Mouse (Mus musculus): Measurements from ENCODE around the gene Epb41l5. TPM values are rescaled to one million over a fixed set of nuclear protein-coding genes. Genes with fewer than 3 reads are reported as not detected.

Gene Epb41l5
- polyA plus RNA-seq, 1 experiment from 2014 or later: 16.6 TPM

DNA sequence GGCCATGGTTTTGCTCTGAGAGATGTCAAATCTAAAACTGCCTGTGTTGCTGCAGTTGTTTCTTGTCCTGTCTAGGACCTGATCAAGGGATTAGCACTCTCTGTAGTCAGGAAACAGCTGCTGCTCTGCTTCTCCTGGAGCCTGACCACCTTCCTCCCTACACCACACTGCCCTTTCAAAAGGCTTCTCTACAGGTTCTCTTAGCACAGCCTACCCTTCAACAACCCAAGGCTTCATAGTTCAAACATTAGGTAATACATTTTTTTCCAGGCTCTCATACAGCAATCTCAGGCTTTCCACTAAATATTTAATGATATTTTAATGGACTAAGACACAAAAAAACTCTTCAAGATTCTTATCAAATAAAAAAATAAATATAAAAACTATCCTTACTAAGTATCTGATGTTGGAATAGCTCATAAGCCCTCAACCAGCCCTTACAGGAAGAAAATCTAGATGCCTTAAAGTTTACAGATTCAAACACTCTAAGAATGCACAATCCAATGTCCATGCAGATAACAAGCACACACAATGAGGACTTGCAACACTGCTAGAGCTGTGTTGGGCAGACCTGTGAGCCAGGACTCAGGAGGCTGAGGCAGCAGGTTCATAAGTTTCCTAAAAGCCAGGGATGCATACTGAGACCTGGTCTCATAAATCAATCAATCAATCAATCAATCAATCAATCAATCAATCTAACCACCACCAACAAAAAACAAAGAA is 7.5 kb downstream of the Epb41l5 start:
- H3K27ac ChIP-seq (replicated peaks): no peak overlapping the region
- no peaks in the 10 kb centered on the region for H3K9me3 ChIP-seq (replicated peaks)
- H3K4me3 ChIP-seq (replicated peaks): no peak overlapping the region
- H3K4me2 ChIP-seq (replicated peaks): no peak overlapping the region
- H3K36me3 ChIP-seq: no peaks in the 10 kb centered on the region
- no peak for ATAC-seq (ENCODE audit: insufficient number of reproducible peaks, low FRiP score, low TSS enrichment, low read depth)
- H3K4me1 ChIP-seq: no peaks in the 10 kb centered on the region
- no peaks in the 10 kb centered on the region for H3K27me3 ChIP-seq
- no peak overlapping the region for H3K9ac ChIP-seq

GRCm38 (mm10) chr1:119640006-119640405 is 8.8 kb downstream of the Epb41l5 start:
- H3K9ac ChIP-seq: no peak overlapping the region
- WGBS: 71% methylated on average over 2 of the region's 2 CpGs

DNA sequence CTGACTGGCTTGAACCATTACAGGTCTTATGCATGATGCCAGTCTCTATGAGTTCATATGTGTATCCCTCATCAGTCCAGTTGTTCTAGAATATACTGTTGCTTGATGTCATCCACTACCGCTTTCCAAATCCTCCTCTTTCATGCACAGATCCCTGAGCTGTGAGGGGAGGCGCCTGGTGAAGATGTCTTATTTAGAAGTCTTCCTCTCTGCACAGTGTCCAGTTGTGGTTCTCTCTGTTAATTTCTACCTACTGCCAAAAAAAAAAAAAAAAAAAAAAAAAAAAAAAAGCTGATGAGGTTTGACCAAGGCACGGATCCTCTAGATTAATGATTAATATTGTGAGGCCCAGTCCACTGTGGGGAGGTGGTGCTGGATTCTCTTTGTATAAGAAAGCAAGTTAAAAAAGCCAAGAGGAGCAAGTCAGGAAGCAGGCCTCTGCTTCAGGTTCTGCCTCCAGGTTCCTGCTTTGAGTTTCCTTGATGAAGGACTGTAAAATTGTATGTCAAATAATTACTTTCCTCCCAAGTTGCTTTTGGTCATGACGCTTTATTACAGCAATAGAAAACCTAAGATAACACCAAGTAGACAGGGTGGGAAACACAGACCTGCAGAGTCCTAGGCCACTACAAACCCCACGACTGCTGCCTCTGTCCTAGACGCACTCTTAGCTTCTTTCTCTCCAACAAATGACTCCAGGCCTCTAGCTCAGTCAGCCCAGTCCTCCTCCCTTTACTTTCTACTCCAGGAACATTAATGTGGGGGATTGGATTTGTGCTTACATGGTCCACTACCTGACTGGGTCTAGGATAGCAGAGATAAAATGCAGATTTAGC is 11.4 kb downstream of the Epb41l5 start:
- Histone ChIP-seq H3K4me3 (replicated peaks) (no peak overlapping the region), H3K27ac (replicated peaks) (no peak overlapping the region), H3K4me1 (no peaks in the 10 kb centered on the region), H3K9me3 (replicated peaks) (no peaks in the 10 kb centered on the region), H3K36me3 (no peaks in the 10 kb centered on the region), H3K4me2 (replicated peaks) (no peak overlapping the region), H3K27me3 (no peaks in the 10 kb centered on the region), H3K9ac (no peak overlapping the region)
- 88% methylated on average over 6 of the region's 6 CpGs for WGBS
- ATAC-seq (ENCODE audit: insufficient number of reproducible peaks, low FRiP score, low TSS enrichment, low read depth): no peak

More at GRCm38 (mm10) chr1:119640006-119640405, 8.8 kb downstream of the Epb41l5 start:
- Histone ChIP-seq H3K27me3 (no peaks in the 10 kb centered on the region), H3K4me3 (replicated peaks) (no peak overlapping the region), H3K4me2 (replicated peaks) (no peak overlapping the region), H3K4me1 (no peaks in the 10 kb centered on the region), H3K36me3 (no peaks in the 10 kb centered on the region), H3K27ac (replicated peaks) (no peak overlapping the region), H3K9me3 (replicated peaks) (no peaks in the 10 kb centered on the region)
- ATAC-seq (ENCODE audit: insufficient number of reproducible peaks, low FRiP score, low TSS enrichment, low read depth): no peak

DNA sequence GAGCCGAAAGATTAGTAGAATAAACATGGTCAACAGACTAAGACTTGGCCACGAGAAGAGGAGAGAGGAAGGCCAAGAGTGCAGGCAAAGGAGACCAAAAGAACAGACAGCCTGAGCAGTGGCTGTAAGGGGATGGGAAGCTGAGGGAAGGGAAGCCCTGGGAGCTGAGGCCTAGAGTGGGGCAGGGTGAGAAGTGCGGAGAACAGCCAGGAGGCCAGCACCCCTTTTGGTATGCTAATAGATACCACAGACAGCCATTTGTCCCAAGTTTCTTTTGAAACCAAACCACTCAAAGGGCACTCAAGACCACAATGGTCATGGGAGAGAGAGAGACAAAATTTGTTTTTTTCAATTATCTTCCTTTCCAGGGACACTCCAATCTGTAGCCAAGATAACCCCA is 14.1 kb downstream of the Epb41l5 start:
- Histone ChIP-seq H3K36me3 (no peaks in the 10 kb centered on the region), H3K4me1 (no peaks in the 10 kb centered on the region), H3K9me3 (replicated peaks) (no peaks in the 10 kb centered on the region), H3K27ac (replicated peaks) (no peak overlapping the region), H3K4me3 (replicated peaks) (no peak overlapping the region), H3K4me2 (replicated peaks) (no peak overlapping the region), H3K9ac (no peak overlapping the region), H3K27me3 (no peaks in the 10 kb centered on the region)
- ATAC-seq (ENCODE audit: insufficient number of reproducible peaks, low FRiP score, low TSS enrichment, low read depth): no peak
- 60% methylated on average over 3 of the region's 3 CpGs for WGBS

DNA sequence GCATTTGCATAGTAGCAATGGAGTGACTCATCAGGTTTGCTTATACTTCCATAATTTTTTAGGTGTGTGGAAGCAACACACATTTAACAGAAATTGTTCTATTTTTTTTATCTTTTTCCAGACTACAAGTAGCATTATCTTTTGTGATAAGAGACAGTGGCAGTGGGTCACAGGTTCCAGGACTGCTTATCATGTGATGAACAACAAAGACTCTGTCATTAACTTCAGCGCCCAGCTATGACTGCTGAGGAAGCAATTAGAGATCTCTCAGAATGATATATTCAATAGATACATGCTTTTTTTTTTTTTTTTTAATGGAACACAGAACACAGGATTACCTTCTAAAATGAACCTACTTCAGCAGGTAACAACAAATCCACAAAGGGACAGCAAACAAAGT is 18.4 kb downstream of the Epb41l5 start:
- no peak overlapping the region for H3K4me3 ChIP-seq (replicated peaks)
- H3K4me2 ChIP-seq (replicated peaks): no peak overlapping the region
- H3K27ac ChIP-seq (replicated peaks): no peak overlapping the region
- no peaks in the 10 kb centered on the region for H3K4me1 ChIP-seq
- ATAC-seq (ENCODE audit: insufficient number of reproducible peaks, low FRiP score, low TSS enrichment, low read depth): no peak
- no peaks in the 10 kb centered on the region for H3K36me3 ChIP-seq
- H3K9ac ChIP-seq: no peak overlapping the region
- no peaks in the 10 kb centered on the region for H3K27me3 ChIP-seq
- WGBS: 70% methylated on average over 1 of the region's 1 CpGs
- H3K9me3 ChIP-seq (replicated peaks): no peaks in the 10 kb centered on the region

DNA sequence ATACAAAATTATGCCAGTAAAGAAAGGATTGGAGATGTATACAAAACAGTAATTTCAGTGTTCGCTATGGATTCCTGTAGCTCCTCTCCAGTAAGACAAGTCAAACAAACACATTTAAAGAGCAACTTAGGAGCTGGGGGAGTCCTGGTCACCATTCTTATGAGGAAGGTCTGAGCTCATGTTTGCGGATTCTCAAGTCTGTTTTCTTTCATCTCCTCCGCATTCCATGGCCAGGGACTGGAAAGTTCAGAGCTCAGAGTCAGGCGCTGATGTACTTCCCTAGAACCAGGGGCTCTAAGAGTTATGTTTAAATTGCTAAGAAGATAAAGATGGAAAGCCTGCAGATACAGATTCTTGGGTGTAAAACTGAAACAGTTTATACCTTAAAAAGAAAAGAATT is 22.0 kb downstream of the Epb41l5 start:
- Histone ChIP-seq H3K36me3 (no peaks in the 10 kb centered on the region), H3K9me3 (replicated peaks) (no peaks in the 10 kb centered on the region), H3K4me1 (no peaks in the 10 kb centered on the region), H3K27me3 (no peaks in the 10 kb centered on the region), H3K9ac (no peak overlapping the region), H3K4me2 (replicated peaks) (no peak overlapping the region), H3K27ac (replicated peaks) (no peak overlapping the region), H3K4me3 (replicated peaks) (no peak overlapping the region)
- 83% methylated on average over 4 of the region's 4 CpGs for WGBS
- ATAC-seq (ENCODE audit: insufficient number of reproducible peaks, low FRiP score, low TSS enrichment, low read depth): no peak

- no peak overlapping the region for H3K27ac ChIP-seq (replicated peaks)
- 44% methylated on average over 2 of the region's 2 CpGs for WGBS
- H3K4me1 ChIP-seq: no peaks in the 10 kb centered on the region
- no peak overlapping the region for H3K4me3 ChIP-seq (replicated peaks)
- H3K36me3 ChIP-seq: no peaks in the 10 kb centered on the region
- no peak overlapping the region for H3K4me2 ChIP-seq (replicated peaks)
- no peak for ATAC-seq (ENCODE audit: insufficient number of reproducible peaks, low FRiP score, low TSS enrichment, low read depth)
- no peak overlapping the region for H3K9ac ChIP-seq
- H3K9me3 ChIP-seq (replicated peaks): no peaks in the 10 kb centered on the region
- no peaks in the 10 kb centered on the region for H3K27me3 ChIP-seq
Measured at GRCm38 (mm10) chr1:119624444-119624843, 24.4 kb downstream of the Epb41l5 start.

DNA sequence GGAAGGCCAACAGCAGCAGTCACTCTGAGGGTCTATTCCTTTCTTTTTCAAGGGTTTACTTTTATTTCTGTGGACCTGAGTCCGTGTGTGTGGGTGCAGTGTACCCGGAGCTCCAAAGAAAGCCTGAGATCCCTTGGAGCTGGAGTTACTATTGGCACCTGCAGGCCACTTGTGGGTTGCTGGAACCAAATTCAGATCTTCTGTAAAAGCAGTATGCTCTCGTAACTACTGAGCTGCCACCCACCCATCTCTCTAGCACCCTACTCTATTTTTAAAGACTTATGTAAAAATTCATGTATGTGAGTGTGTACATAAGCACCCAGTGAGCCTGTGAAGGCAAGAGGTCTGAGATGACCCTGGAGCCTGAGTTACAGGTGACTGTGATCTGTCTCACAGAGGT is 43.4 kb downstream of the Epb41l5 start:
- WGBS: 89% methylated on average over 3 of the region's 3 CpGs
- H3K4me2 ChIP-seq (replicated peaks): no peak overlapping the region
- no peak for ATAC-seq (ENCODE audit: insufficient number of reproducible peaks, low FRiP score, low TSS enrichment, low read depth)
- no peaks in the 10 kb centered on the region for H3K4me1 ChIP-seq
- no peak overlapping the region for H3K27ac ChIP-seq (replicated peaks)
- no peaks in the 10 kb centered on the region for H3K27me3 ChIP-seq
- H3K36me3 ChIP-seq: peaks cover 8% of the 10 kb centered on the region; the same call in 1 of the 2 replicates
- no peaks in the 10 kb centered on the region for H3K9me3 ChIP-seq (replicated peaks)
- no peak overlapping the region for H3K4me3 ChIP-seq (replicated peaks)
- H3K9ac ChIP-seq: no peak overlapping the region

DNA sequence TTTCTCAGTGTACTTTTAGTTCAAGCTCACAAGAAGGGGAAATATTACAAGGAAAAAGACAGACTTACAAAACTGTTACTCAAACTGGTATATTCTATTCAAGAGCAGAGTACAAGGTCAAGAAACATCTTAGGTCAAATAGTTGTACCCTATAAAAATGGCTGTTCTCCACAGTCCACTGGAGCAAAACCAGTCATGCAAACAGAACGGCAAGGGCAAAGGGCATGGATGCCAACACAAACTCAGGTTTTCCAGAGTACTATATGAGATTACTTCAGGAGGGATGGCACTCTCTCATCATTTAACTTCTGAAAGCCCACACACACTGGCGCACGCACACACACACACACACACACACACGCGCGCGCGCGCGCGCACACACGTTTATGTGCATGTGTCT is 46.4 kb downstream of the Epb41l5 start:
- no peak for ATAC-seq (ENCODE audit: insufficient number of reproducible peaks, low FRiP score, low TSS enrichment, low read depth)
- Histone ChIP-seq H3K9ac (no peak overlapping the region), H3K36me3 (peaks cover 3% of the 10 kb centered on the region; the same call in 1 of the 2 replicates), H3K4me3 (replicated peaks) (no peak overlapping the region), H3K4me1 (no peaks in the 10 kb centered on the region), H3K27ac (replicated peaks) (no peak overlapping the region), H3K27me3 (no peaks in the 10 kb centered on the region), H3K4me2 (replicated peaks) (no peak overlapping the region), H3K9me3 (replicated peaks) (no peaks in the 10 kb centered on the region)
- WGBS: 98% methylated on average over 12 of the region's 12 CpGs

GRCm38 (mm10) chr1:119598855-119599254 is 49.9 kb downstream of the Epb41l5 start:
- Histone ChIP-seq H3K4me3 (replicated peaks) (no peak overlapping the region), H3K27ac (replicated peaks) (no peak overlapping the region), H3K4me1 (no peaks in the 10 kb centered on the region), H3K4me2 (replicated peaks) (no peak overlapping the region), H3K27me3 (no peaks in the 10 kb centered on the region), H3K9me3 (replicated peaks) (no peaks in the 10 kb centered on the region), H3K36me3 (no peaks in the 10 kb centered on the region), H3K9ac (no peak overlapping the region)
- 85% methylated on average over 6 of the region's 6 CpGs for WGBS
- no peak for ATAC-seq (ENCODE audit: insufficient number of reproducible peaks, low FRiP score, low TSS enrichment, low read depth)

GRCm38 (mm10) chr1:119596954-119597480 is 51.8 kb downstream of the Epb41l5 start:
- no peak for ATAC-seq (ENCODE audit: insufficient number of reproducible peaks, low FRiP score, low TSS enrichment, low read depth)
- WGBS: 64% methylated on average over 3 of the region's 3 CpGs
- Histone ChIP-seq H3K4me1 (no peaks in the 10 kb centered on the region), H3K27me3 (no peaks in the 10 kb centered on the region), H3K36me3 (no peaks in the 10 kb centered on the region), H3K9ac (no peak overlapping the region), H3K9me3 (replicated peaks) (no peaks in the 10 kb centered on the region), H3K27ac (replicated peaks) (no peak overlapping the region), H3K4me2 (replicated peaks) (no peak overlapping the region), H3K4me3 (replicated peaks) (no peak overlapping the region)
